Mouse (Mus musculus): ENCODE measurements around the gene Smg9. TPM values are rescaled to one million over a fixed set of nuclear protein-coding genes. Genes with fewer than 3 reads are reported as not detected.

The Smg9 gene
- total and polyA plus RNA-seq, 3 experiments = 54.6 to 95.3 TPM; not detected in 1

DNA sequence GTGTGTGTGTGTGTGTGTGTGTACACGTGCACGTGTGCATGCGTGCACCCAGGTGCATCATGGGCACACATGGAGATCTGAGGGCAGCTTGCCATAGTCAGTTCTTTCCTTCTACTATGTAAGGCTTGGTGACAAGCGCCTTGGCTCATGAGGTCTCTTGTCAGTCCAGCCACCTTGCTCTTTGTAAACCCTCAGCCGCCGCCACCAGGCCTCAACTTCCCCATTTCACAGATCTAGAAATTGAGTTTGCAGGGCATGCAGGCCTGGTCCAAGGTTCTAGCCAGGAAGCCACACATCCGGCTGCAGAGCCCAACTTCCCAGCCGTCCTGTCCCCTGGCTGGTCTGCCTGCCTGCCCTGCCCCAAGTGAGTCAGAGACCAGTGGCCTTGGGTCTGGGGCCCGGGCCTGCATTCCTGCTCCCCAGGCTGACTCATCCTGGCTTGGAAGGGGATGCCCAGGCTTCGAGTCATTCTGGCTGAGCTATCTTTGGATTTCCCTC is 12.3 kb upstream of the Smg9 start (continued):
- TF ChIP-seq USF2 (IDR thresholded peaks at IDR 0.05; ENCODE audit: borderline replicate concordance in 1 of 2, insufficient read depth in 1 of 2, low read depth in 1 of 2, low read length in 2 of 2) (no peak), MYC (IDR thresholded peaks at IDR 0.05; ENCODE audit: low read depth, low read length) (peak; percentile 90), CTCF (IDR thresholded peaks at IDR 0.05 in 2 of 3, conservative IDR thresholded peaks at IDR 0.05 in 1 of 3; ENCODE audit: control insufficient read depth in 1 of 3, insufficient read depth in 1 of 3, low read depth in 2 of 3, low read length in 3 of 3, poor library complexity in 1 of 3, severe bottlenecking in 1 of 3) (no peak), MEF2A (IDR thresholded peaks at IDR 0.05; ENCODE audit: extremely low read depth, insufficient replicate concordance, low read depth, low read length, poor library complexity, severe bottlenecking) (no peak), TBP (IDR thresholded peaks at IDR 0.05; ENCODE audit: low read depth, low read length) (peak; percentile 77; the same call in 1 of the 2 replicates), JUND (IDR thresholded peaks at IDR 0.05; ENCODE audit: low read depth, low read length) (peak; percentile 62; the same call in 1 of the 2 replicates), ETS1 (IDR thresholded peaks at IDR 0.05; ENCODE audit: low read depth, low read length) (peak; percentile 78), MAX (IDR thresholded peaks at IDR 0.05; ENCODE audit: low read length) (peak; percentile 87), MAZ (IDR thresholded peaks at IDR 0.05; ENCODE audit: low read depth, low read length) (no peak), MAFK (IDR thresholded peaks at IDR 0.05; ENCODE audit: borderline replicate concordance, low read depth, low read length) (no peak), GABPA (IDR thresholded peaks at IDR 0.05; ENCODE audit: low read depth, low read length) (no peak), POLR2A (IDR thresholded peaks at IDR 0.05; ENCODE audit: control insufficient read depth in 1 of 2, insufficient read depth in 1 of 2, low read depth in 1 of 2, low read length in 2 of 2, poor library complexity in 1 of 2) (peak in 1 of 2 experiments; percentile 42; a peak in 1 of 4 replicates)

DNA sequence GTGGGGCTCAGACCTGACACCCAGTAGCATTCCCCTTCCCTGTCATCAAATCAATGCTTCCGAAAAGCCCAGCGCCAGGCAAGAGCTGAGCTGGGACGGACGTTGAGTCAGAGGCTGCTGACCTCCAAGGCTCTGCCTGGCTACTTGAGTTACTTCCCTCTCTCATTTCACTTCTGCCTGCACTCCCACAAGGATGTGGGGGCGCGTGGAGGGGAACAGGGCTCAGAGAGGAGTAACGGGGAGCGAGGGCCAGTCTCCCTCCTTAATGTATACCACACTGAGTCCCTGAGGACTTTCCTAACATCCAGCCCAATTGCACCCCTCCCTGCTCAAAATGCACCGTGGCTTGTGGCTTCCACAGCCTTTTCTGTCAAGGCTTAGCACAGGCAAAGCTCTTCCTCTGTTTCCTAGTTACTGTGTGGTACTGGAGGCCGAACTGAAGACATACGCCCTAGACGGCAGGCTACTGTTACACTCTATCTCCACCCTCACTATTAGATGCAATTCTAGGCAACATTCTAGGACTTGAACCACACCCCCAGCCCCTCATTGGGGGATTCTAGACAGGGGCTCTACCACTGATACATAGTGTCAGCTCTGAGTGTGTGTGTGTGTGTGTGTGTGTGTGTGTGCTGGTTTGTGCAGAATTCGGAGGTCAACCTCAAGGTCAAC is 9.8 kb upstream of the Smg9 start:
- no peak for TF ChIP-seq USF2 (IDR thresholded peaks at IDR 0.05; ENCODE audit: borderline replicate concordance in 1 of 2, insufficient read depth in 1 of 2, low read depth in 1 of 2, low read length in 2 of 2)
- no peak for TF ChIP-seq EP300 (IDR thresholded peaks at IDR 0.05; ENCODE audit: low read depth in 1 of 2, low read length in 2 of 2)
- no peak for TF ChIP-seq POLR2AphosphoS5 (IDR thresholded peaks at IDR 0.05; ENCODE audit: borderline replicate concordance, low read depth, low read length)
- no peak for TF ChIP-seq MAX (IDR thresholded peaks at IDR 0.05; ENCODE audit: low read length)
- no peak for TF ChIP-seq MYC (IDR thresholded peaks at IDR 0.05; ENCODE audit: low read depth, low read length)
- no peak for TF ChIP-seq SIN3A (IDR thresholded peaks at IDR 0.05; ENCODE audit: low read length)
- no peak for TF ChIP-seq ZMIZ1 (IDR thresholded peaks at IDR 0.05; ENCODE audit: low read depth, low read length)
- no peak for TF ChIP-seq RAD21 (IDR thresholded peaks at IDR 0.05; ENCODE audit: low read depth, low read length)
- no peak for TF ChIP-seq ZKSCAN1 (IDR thresholded peaks at IDR 0.05; ENCODE audit: low read depth, low read length)
- no peak for TF ChIP-seq TCF12 (IDR thresholded peaks at IDR 0.05; ENCODE audit: low read depth, low read length)
- TF ChIP-seq NRF1 (IDR thresholded peaks at IDR 0.05; ENCODE audit: insufficient read depth, low read depth, low read length, poor library complexity, severe bottlenecking) = no peak
- no peak for TF ChIP-seq USF1 (IDR thresholded peaks at IDR 0.05; ENCODE audit: low read depth, low read length)
- no peak for TF ChIP-seq MAZ (IDR thresholded peaks at IDR 0.05; ENCODE audit: low read depth, low read length)
- no peak for DNase-seq (ENCODE audit: low read depth, low spot score)
- Histone ChIP-seq H3K4me3 (ENCODE audit: control insufficient read depth in 1 of 2, insufficient read depth in 1 of 2, low read depth in 2 of 2, low read length in 2 of 2) (no peak overlapping the region), H3K4me1 (ENCODE audit: control insufficient read depth in 1 of 2, insufficient read depth in 2 of 2, low read length in 2 of 2) (peaks cover 12 to 60% of the 10 kb centered on the region in 2 experiments), H3K27ac (ENCODE audit: control insufficient read depth, low read depth, low read length) (peak overlapping the region; percentile 15), H3K9ac (ENCODE audit: control insufficient read depth, low read depth, low read length, poor library complexity, severe bottlenecking) (no peak overlapping the region), H3K36me3 (ENCODE audit: control insufficient read depth in 1 of 2, insufficient read depth in 2 of 2, low read length in 2 of 2) (peaks cover 2 to 43% of the 10 kb centered on the region in 2 experiments), H3K9me3 (replicated peaks; ENCODE audit: insufficient read depth, low read length) (no peaks in the 10 kb centered on the region), H3K79me2 (ENCODE audit: control insufficient read depth, insufficient read depth, low read length, poor library complexity) (no peaks in the 10 kb centered on the region), H3K27me3 (ENCODE audit: control insufficient read depth in 1 of 2, insufficient read depth in 2 of 2, low read length in 2 of 2) (no peaks in the 10 kb centered on the region)
